Mouse (Mus musculus) natural killer cell, adult 2 months (primary cell): ENCODE measurements around the gene Ryr2.
"Not testable (repeated sequence)": the region's sequence is repeated elsewhere in the genome, so short reads cannot be mapped to it uniquely, and the experiment has no call there.

Source experiments
- DNase-seq, 2 experiments: peaks; one replicate each; pipeline ENCODE4 v3.0.0; 2022; ENCODE audit warnings: low spot score in 2 of 2

Ryr2 gene

GRCm38 (mm10) chr13:11549136-11549535 is 557.6 kb downstream of the Ryr2 start:
- not testable (repeated sequence) for DNase-seq

GRCm38 (mm10) chr13:11545841-11546240 is 560.9 kb downstream of the Ryr2 start:
- DNase-seq: no peak

GRCm38 (mm10) chr13:11542546-11542945 is 564.2 kb downstream of the Ryr2 start:
- no peak for DNase-seq

GRCm38 (mm10) chr13:11536851-11537250 is 569.9 kb downstream of the Ryr2 start:
- no peak for DNase-seq

- DNase-seq: no peak
These were observed 570.9 kb downstream of the Ryr2 start for GRCm38 (mm10) chr13:11535874-11536273.

DNA sequence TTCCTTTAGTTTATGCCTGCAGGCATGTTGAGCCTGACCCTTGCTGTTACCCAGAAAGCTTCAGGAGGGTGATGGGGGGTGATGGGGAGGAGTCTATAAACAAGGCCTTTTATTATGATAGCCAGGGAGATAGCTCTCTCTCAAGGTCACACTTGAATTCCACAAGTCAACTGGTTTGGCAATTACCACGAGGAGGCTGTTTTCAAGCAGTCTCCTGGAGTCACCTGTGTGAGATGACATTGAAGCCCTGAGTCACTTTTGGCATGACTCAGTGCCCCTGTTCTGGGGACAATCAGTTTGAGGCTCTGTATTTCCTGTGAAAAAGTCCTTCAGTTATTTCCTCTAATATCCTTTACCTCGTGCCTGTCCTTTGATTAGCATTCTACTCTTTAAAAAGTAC is 573.5 kb downstream of the Ryr2 start:
- DNase-seq: no peak

- no peak for DNase-seq
These were observed 574.5 kb downstream of the Ryr2 start for GRCm38 (mm10) chr13:11532014-11532890.

- no peak for DNase-seq
These were observed 583.1 kb downstream of the Ryr2 start for GRCm38 (mm10) chr13:11523612-11524011.

- no peak for DNase-seq
These were observed 586.0 kb downstream of the Ryr2 start for GRCm38 (mm10) chr13:11520765-11521164.

DNA sequence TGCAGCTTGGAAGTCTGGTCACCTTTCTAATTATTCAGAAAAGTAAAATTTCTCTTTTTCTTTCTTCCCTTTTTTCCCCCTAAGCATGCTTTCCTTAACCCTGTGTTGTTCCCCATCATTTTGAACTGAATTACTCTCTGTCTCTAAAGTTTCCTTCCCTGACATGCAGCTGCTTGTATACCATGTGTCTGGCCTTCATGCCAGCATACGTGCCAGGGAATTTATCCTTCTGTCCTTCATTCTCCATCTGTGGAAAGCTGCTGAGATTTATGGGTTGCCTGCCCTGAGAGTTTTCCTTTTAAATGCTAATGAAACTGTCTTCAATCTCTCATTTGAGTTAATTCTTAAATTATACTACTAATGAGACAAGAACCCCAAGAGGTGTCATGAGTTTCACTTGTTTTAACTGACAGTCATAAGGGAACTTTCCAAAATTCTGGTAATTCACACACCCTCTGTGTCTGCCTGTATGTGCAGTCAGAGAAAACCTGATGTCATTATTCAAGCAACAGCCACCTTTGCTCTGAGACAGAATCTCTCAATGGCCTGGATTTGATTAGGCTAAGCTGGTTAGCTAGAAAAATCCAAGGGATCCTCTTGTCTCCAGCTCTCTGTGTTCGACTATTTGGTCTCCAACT is 595.1 kb downstream of the Ryr2 start:
- no peak for DNase-seq
